Mouse (Mus musculus) adipocyte (in vitro differentiated cells): ENCODE data around the gene Naa38.

ENCODE experiments used
- DNase-seq: peaks from one replicate; pipeline ENCODE4 v3.0.0-alpha.2; 2016; ENCODE audit warnings: low spot score

Gene Naa38

GRCm38 (mm10) chr11:69432640-69432982 is 37.3 kb downstream of the Naa38 start:
- no peak for DNase-seq

- DNase-seq: no peak
Measured at GRCm38 (mm10) chr11:69433189-69433588, 37.9 kb downstream of the Naa38 start.

- no peak for DNase-seq
Measured at GRCm38 (mm10) chr11:69437291-69437690, 42.0 kb downstream of the Naa38 start.

GRCm38 (mm10) chr11:69443328-69443727 is 48.0 kb downstream of the Naa38 start:
- no peak for DNase-seq
